Mouse (Mus musculus) ES-E14 (cell line): Measurements from ENCODE around the gene Tmem131.

Source experiments
- CHD2 ChIP-seq: IDR thresholded peaks from 2 replicates; pipeline ENCODE4 v1.6.1; 2014; ENCODE audit warnings: mild to moderate bottlenecking, low read depth, low read length, inconsistent platforms
- ZC3H11A ChIP-seq: IDR thresholded peaks from 2 replicates; pipeline ENCODE4 v1.6.1; 2012; ENCODE audit warnings: low read depth, mild to moderate bottlenecking, inconsistent platforms, low read length, borderline replicate concordance
- ZNF384 ChIP-seq: IDR thresholded peaks from 2 replicates; pipeline ENCODE4 v1.6.1; 2012; ENCODE audit warnings: low read depth, low read length, inconsistent platforms

DNA sequence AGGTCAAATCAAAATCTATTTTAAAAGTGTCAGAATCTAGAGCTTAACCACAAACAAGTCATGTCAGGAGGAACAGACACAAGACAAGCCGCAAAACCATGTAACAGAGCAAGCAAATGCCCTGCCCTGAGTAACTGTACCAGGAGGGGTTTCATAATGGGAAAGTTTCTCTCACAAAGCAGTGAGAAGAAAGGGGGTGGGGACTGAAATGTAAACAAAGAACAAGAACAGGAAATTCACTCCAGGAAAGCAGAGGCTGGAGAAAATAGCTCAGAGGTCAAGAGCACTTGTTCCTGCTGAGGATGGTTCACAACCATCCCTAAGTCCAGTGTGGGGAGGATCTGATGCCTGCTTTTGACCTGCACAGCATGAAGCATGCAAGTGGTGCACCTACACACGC lies 59.7 kb downstream of the Tmem131 start:
- TF ChIP-seq CHD2 (no peak), ZC3H11A (no peak), ZNF384 (no peak)
